Mouse (Mus musculus) testis, postnatal 14 days (tissue): ENCODE data around the gene Gm8206.
"Not testable (repeated sequence)": the region's sequence is repeated elsewhere in the genome, so short reads cannot be mapped to it uniquely, and the experiment has no call there.

Experiments
- DNase-seq: peaks from one replicate; pipeline ENCODE4 v3.0.0; 2021; ENCODE audit warnings: low spot score

Gm8206 gene

DNA sequence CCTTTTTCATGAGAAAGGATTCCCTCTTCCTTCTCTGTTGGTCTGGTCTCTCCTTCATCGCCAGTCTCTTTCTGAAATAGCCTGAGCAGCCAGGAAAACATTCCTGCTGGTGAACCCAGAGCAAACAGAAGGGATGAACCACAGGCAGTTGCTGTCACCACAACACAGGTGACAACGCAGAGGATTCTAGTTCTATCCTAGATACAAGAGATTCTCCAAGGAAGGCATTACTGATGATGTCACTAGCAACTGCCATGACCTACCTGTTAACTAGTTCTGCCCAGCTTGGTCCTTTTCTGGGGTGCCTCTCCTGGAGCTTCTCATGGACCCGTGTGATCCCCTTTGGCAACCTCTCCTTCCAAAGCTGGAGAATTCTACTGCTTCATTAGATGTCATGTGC is at the start of gene Gm8206:
Gm8206 (minus strand) TSS at position 101 of the 400 bp plus-strand sequence.
- not testable (repeated sequence) for DNase-seq

DNA sequence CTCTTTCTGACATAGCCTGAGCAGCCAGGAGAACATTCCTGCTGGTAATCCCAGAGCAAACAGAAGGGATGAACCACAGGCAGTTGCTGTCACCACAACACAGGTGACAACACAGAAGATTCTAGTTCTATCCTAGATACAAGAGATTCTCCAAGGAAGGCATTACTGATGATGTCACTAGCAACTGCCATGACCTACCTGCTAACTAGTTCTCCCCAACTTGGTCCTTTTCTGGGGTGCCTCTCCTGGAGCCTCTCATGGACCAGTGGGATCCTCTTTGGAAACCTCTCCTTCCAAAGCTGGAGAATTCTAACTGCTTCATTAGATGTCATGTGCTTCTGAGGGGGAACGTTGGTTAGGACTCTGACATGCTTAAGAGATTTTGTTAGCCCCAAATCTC is 32.0 kb upstream of the Gm8206 start, which contains the start of gene Gm3476:
Gm3476 (minus strand) TSS at position 101 of the 400 bp plus-strand sequence.
- DNase-seq, result not testable (repeated sequence)

GRCm38 (mm10) chr14:6108272-6108925 is 14.7 kb upstream of the Gm8206 start, which contains the start of gene Gm3468:
Gene Gm3468, minus strand, starts transcription at chr14:6108665.
- DNase-seq, result peak; percentile 44

GRCm38 (mm10) chr14:6107500-6107899 is 13.8 kb upstream of the Gm8206 start:
- DNase-seq, result not testable (repeated sequence)

- DNase-seq, result not testable (repeated sequence)
Measured at GRCm38 (mm10) chr14:6058167-6058566, 35.6 kb downstream of the Gm8206 start, which contains the start of gene Gm6337. Gene Gm6337, minus strand, starts transcription at chr14:6058267.

- peak; percentile 4 for DNase-seq
Measured at GRCm38 (mm10) chr14:5987136-5987535, 106.6 kb downstream of the Gm8206 start.

GRCm38 (mm10) chr14:5979037-5979436 is 114.7 kb downstream of the Gm8206 start, which contains the start of gene Gm3453:
Gene Gm3453, minus strand, starts transcription at chr14:5979137.
- DNase-seq, result not testable (repeated sequence)
